Mouse (Mus musculus): ENCODE measurements at regions not wholly inside any gene's neighbourhood (a gene's known extent, or its start where the extent isn't known, plus 50 kb on each side); places are given as distances from the start of the nearest gene placed in this dataset.

- Histone ChIP-seq H3K4me3 (ENCODE audit: insufficient read depth, low read depth, low read length) (no peak overlapping the region), H3K27me3 (replicated peaks; ENCODE audit: control insufficient read depth, insufficient read depth, low read length) (no peaks in the 10 kb centered on the region), H3K4me1 (ENCODE audit: control insufficient read depth, insufficient read depth, low read length) (no peaks in the 10 kb centered on the region), H3K27ac (ENCODE audit: insufficient read depth, low read depth, low read length) (no peak overlapping the region), H3K36me3 (ENCODE audit: control insufficient read depth, insufficient read depth, low read length) (no peaks in the 10 kb centered on the region)
- 94% methylated on average over 1 of the region's 1 CpGs for WGBS
- TF ChIP-seq CTCF (conservative IDR thresholded peaks at IDR 0.05; ENCODE audit: insufficient read depth, insufficient read length, low read depth, low read length) = no peak
- no peak for TF ChIP-seq POLR2A (IDR thresholded peaks at IDR 0.05; ENCODE audit: low read depth, low read length)
- DNase-seq = no peak
Measured at GRCm38 (mm10) chr11:7270916-7271315, 57.2 kb upstream of the Igfbp3 start.

- 39% methylated on average over 4 of the region's 4 CpGs for WGBS
Measured at GRCm38 (mm10) chr11:7263971-7264370, 50.2 kb upstream of the Igfbp3 start.

More at GRCm38 (mm10) chr11:7263971-7264370, 50.2 kb upstream of the Igfbp3 start:
- H3K36me3 ChIP-seq (ENCODE audit: control insufficient read depth, insufficient read depth, low read length) = no peaks in the 10 kb centered on the region
- no peaks in the 10 kb centered on the region for H3K4me1 ChIP-seq (ENCODE audit: control insufficient read depth, insufficient read depth, low read length)
- DNase-seq = peak; percentile 70
- TF ChIP-seq POLR2A (IDR thresholded peaks at IDR 0.05; ENCODE audit: low read depth, low read length) = no peak
- TF ChIP-seq CTCF (conservative IDR thresholded peaks at IDR 0.05; ENCODE audit: insufficient read depth, insufficient read length, low read depth, low read length) = no peak
- no peak overlapping the region for H3K4me3 ChIP-seq (ENCODE audit: insufficient read depth, low read depth, low read length)
- no peak overlapping the region for H3K27ac ChIP-seq (ENCODE audit: insufficient read depth, low read depth, low read length)
- no peaks in the 10 kb centered on the region for H3K27me3 ChIP-seq (replicated peaks; ENCODE audit: control insufficient read depth, insufficient read depth, low read length)

All from kidney, adult 2 months (tissue).